Mouse (Mus musculus) thymus, postnatal 0 days (tissue): Measurements from ENCODE around the gene Parp14. TPM values are rescaled to one million over a fixed set of nuclear protein-coding genes. Genes with fewer than 3 reads are reported as not detected.
"Not testable (repeated sequence)": the region's sequence is repeated elsewhere in the genome, so short reads cannot be mapped to it uniquely, and the experiment has no call there.

Source experiments
- DNase-seq: peaks from one replicate; pipeline ENCODE4 v3.0.0-alpha.2; 2015; ENCODE audit warnings: low spot score
- polyA plus RNA-seq: library from polyadenylated mRNA; unstranded; fragments of >200 nt; fragmentation: Nextera tagmentation; extraction: Ambion mirVana; gene quantifications from 2 replicates; pipeline ENCODE4 v1.2.1, GENCODE M21; 2015

The Parp14 gene
- polyA plus RNA-seq: 5.3 and 5.5 TPM in 2 replicates

GRCm38 (mm10) chr16:35871048-35871851 is at the start of gene Parp14:
TSS of gene Parp14 (minus strand) at chr16:35871544.
- peak; percentile 61 for DNase-seq

- DNase-seq: peak; percentile 55
Measured at GRCm38 (mm10) chr16:35918721-35919543, 47.6 kb upstream of the Parp14 start.

- no peak for DNase-seq
Measured at GRCm38 (mm10) chr16:35914301-35914700, 43.0 kb upstream of the Parp14 start.

- peak; percentile 29 for DNase-seq
Measured at GRCm38 (mm10) chr16:35913526-35913925, 42.2 kb upstream of the Parp14 start.

- no peak for DNase-seq
Measured at GRCm38 (mm10) chr16:35911449-35911848, 40.1 kb upstream of the Parp14 start.

- DNase-seq: peak; percentile 7
Measured at GRCm38 (mm10) chr16:35907432-35908201, 36.3 kb upstream of the Parp14 start.

GRCm38 (mm10) chr16:35906887-35907286 is 35.5 kb upstream of the Parp14 start:
- no peak for DNase-seq

GRCm38 (mm10) chr16:35905819-35906485 is 34.6 kb upstream of the Parp14 start:
- DNase-seq: no peak

GRCm38 (mm10) chr16:35905355-35905754 is 34.0 kb upstream of the Parp14 start:
- DNase-seq: peak; percentile 65

- no peak for DNase-seq
Measured at GRCm38 (mm10) chr16:35904121-35904736, 32.9 kb upstream of the Parp14 start.

- no peak for DNase-seq
Measured at GRCm38 (mm10) chr16:35903014-35903640, 31.8 kb upstream of the Parp14 start.

- no peak for DNase-seq
Measured at GRCm38 (mm10) chr16:35900541-35900940, 29.2 kb upstream of the Parp14 start.

- DNase-seq: no peak
Measured at GRCm38 (mm10) chr16:35894997-35895396, 23.7 kb upstream of the Parp14 start.

- DNase-seq: not testable (repeated sequence)
Measured at GRCm38 (mm10) chr16:35891603-35892002, 20.3 kb upstream of the Parp14 start.

GRCm38 (mm10) chr16:35890645-35891044 is 19.3 kb upstream of the Parp14 start:
- peak; percentile 23 for DNase-seq

GRCm38 (mm10) chr16:35888910-35889309 is 17.6 kb upstream of the Parp14 start:
- no peak for DNase-seq

GRCm38 (mm10) chr16:35888174-35888573 is 16.8 kb upstream of the Parp14 start:
- no peak for DNase-seq

GRCm38 (mm10) chr16:35874416-35874815 is 3.1 kb upstream of the Parp14 start:
- peak; percentile 60 for DNase-seq

- DNase-seq: no peak
Measured at GRCm38 (mm10) chr16:35872410-35873006, 1.2 kb upstream of the Parp14 start.

- DNase-seq: no peak
Measured at GRCm38 (mm10) chr16:35871898-35872297, 554 bp upstream of the Parp14 start.
